Mouse (Mus musculus) bone marrow macrophage, adult 2 months (primary cell): ENCODE results near the gene Arl6ip5.

Source experiments
- CTCF ChIP-seq: IDR thresholded peaks from 2 replicates; pipeline ENCODE4 v1.5.1; 2012; ENCODE audit warnings: low read depth, mild to moderate bottlenecking, low read length, moderate library complexity
- POLR2A ChIP-seq: IDR thresholded peaks from 2 replicates; pipeline ENCODE4 v1.6.1; 2012; ENCODE audit warnings: mild to moderate bottlenecking, low read depth, low read length, borderline replicate concordance

GRCm38 (mm10) chr6:97250966-97251365, 40.5 kb downstream of the Arl6ip5 start:
- TF ChIP-seq POLR2A (no peak), CTCF (no peak)
